Mouse (Mus musculus) embryonic facial prominence, embryonic 13.5 days (tissue): ENCODE data around the gene Cdc42ep2. TPM values are rescaled to one million over a fixed set of nuclear protein-coding genes. Genes with fewer than 3 reads are reported as not detected.
"Not testable (repeated sequence)": the region's sequence is repeated elsewhere in the genome, so short reads cannot be mapped to it uniquely, and the experiment has no call there.

ENCODE experiments used
- ATAC-seq: fragments of 200-750 bp; cut with Nextera tagmentation; 2 replicates; pipeline ENCODE4 v1.8.0; 2017; ENCODE audit warnings: low read depth; ENCODE audit not compliant: insufficient number of reproducible peaks, insufficient read depth, low FRiP score, low TSS enrichment
- H3K27ac ChIP-seq: fragments of 300-500 bp; sonication (generic); 2 replicates; pipeline ENCODE4 v1.5.1; 2015; ENCODE audit warnings: moderate library complexity, mild to moderate bottlenecking, inconsistent platforms
- H3K27me3 ChIP-seq: fragments of 300-500 bp; sonication (generic); 2 replicates; pipeline ENCODE4 v1.6.1; 2015; ENCODE audit warnings: mild to moderate bottlenecking, inconsistent platforms
- H3K36me3 ChIP-seq: fragments of 300-500 bp; sonication (generic); 2 replicates; pipeline ENCODE4 v1.6.1; 2015; ENCODE audit warnings: mild to moderate bottlenecking, inconsistent platforms
- H3K4me1 ChIP-seq: fragments of 300-500 bp; sonication (generic); 2 replicates; pipeline ENCODE4 v1.6.1; 2015; ENCODE audit warnings: inconsistent platforms
- H3K4me2 ChIP-seq: fragments of 300-500 bp; sonication (generic); 2 replicates; pipeline ENCODE4 v1.6.1; 2015; ENCODE audit warnings: moderate library complexity, mild to moderate bottlenecking, inconsistent platforms
- H3K4me3 ChIP-seq: fragments of 300-500 bp; sonication (generic); 2 replicates; pipeline ENCODE4 v1.5.1; 2015; ENCODE audit warnings: mild to moderate bottlenecking, inconsistent platforms
- H3K9ac ChIP-seq: fragments of 300-500 bp; sonication (generic); 2 replicates; pipeline ENCODE4 v1.6.1; 2015; ENCODE audit warnings: mild to moderate bottlenecking, inconsistent platforms
- H3K9me3 ChIP-seq: fragments of 300-500 bp; sonication (generic); 2 replicates; pipeline ENCODE4 v1.6.1; 2016; ENCODE audit warnings: inconsistent platforms
- WGBS: fragments of 180-500 bp; shearing (Covaris S2); methylation state at CpG from one replicate; pipeline ENCODE4 v1.1.7; 2015; ENCODE audit warnings: mixed read lengths; 5-methylcytosine and 5-hydroxymethylcytosine counted together
- polyA plus RNA-seq: library from polyadenylated mRNA; unstranded; fragments of >200 nt; fragmentation: Nextera tagmentation; extraction: Ambion mirVana; gene quantifications from 2 replicates; pipeline ENCODE4 v1.2.1, GENCODE M21; 2015

Gene Cdc42ep2
- polyA plus RNA-seq, 1 experiment from 2014 or later, result 4.7 TPM

- H3K27ac ChIP-seq, H3K4me3 ChIP-seq, H3K36me3 ChIP-seq, H3K9ac ChIP-seq, H3K27me3 ChIP-seq, H3K4me2 ChIP-seq, H3K9me3 ChIP-seq, ATAC-seq: not testable (repeated sequence)
- 73% methylated on average over 5 of the region's 5 CpGs for WGBS
- H3K4me1 ChIP-seq, result peaks cover 17% of the 10 kb centered on the region; the same call in 1 of the 2 replicates
Observed at GRCm38 (mm10) chr19:5882079-5882478, 42.5 kb downstream of the Cdc42ep2 start.

GRCm38 (mm10) chr19:5881155-5881554, 43.5 kb downstream of the Cdc42ep2 start:
- no peaks in the 10 kb centered on the region for H3K27me3 ChIP-seq
- no peaks in the 10 kb centered on the region for H3K36me3 ChIP-seq
- H3K9me3 ChIP-seq, result no peaks in the 10 kb centered on the region
- H3K4me3 ChIP-seq, result no peak overlapping the region
- H3K9ac ChIP-seq, result no peak overlapping the region
- H3K4me2 ChIP-seq, result no peak overlapping the region
- ATAC-seq, result no peak
- H3K27ac ChIP-seq, result no peak overlapping the region
- WGBS, result 87% methylated on average over 6 of the region's 6 CpGs
- peaks cover 17% of the 10 kb centered on the region; the same call in 1 of the 2 replicates for H3K4me1 ChIP-seq

GRCm38 (mm10) chr19:5879735-5880134, 44.9 kb downstream of the Cdc42ep2 start:
- 88% methylated on average over 7 of the region's 7 CpGs for WGBS
- no peak for ATAC-seq

GRCm38 (mm10) chr19:5878916-5879315, 45.7 kb downstream of the Cdc42ep2 start:
- 81% methylated on average over 3 of the region's 3 CpGs for WGBS
- peak overlapping the region; percentile 58; the same call in 1 of the 2 replicates for H3K9ac ChIP-seq
- H3K36me3 ChIP-seq, result no peaks in the 10 kb centered on the region
- H3K4me3 ChIP-seq, result no peak overlapping the region
- no peak for ATAC-seq
- no peaks in the 10 kb centered on the region for H3K27me3 ChIP-seq
- H3K9me3 ChIP-seq, result no peaks in the 10 kb centered on the region
- no peak overlapping the region for H3K27ac ChIP-seq
- H3K4me1 ChIP-seq, result peaks cover 30% of the 10 kb centered on the region
- no peak overlapping the region for H3K4me2 ChIP-seq

More at GRCm38 (mm10) chr19:5879735-5880134, 44.9 kb downstream of the Cdc42ep2 start:
- Histone ChIP-seq H3K36me3 (no peaks in the 10 kb centered on the region), H3K4me2 (no peak overlapping the region), H3K4me3 (no peak overlapping the region), H3K9me3 (no peaks in the 10 kb centered on the region), H3K27ac (no peak overlapping the region), H3K4me1 (peaks cover 23% of the 10 kb centered on the region), H3K9ac (0 out of 2 replicates have a peak overlapping the region, but pooled peaks have one; percentile 7), H3K27me3 (no peaks in the 10 kb centered on the region)

- H3K27ac ChIP-seq, result peak overlapping the region; percentile 74; the same call in 1 of the 2 replicates
- no peak for ATAC-seq
- WGBS, result 72% methylated on average over 7 of the region's 7 CpGs
- H3K9ac ChIP-seq, result peak overlapping the region; percentile 58
- no peaks in the 10 kb centered on the region for H3K9me3 ChIP-seq
- H3K27me3 ChIP-seq, result no peaks in the 10 kb centered on the region
- H3K4me1 ChIP-seq, result peaks cover 36% of the 10 kb centered on the region
- H3K4me2 ChIP-seq, result peak overlapping the region; percentile 32; the same call in 1 of the 2 replicates
- no peaks in the 10 kb centered on the region for H3K36me3 ChIP-seq
- peak overlapping the region; percentile 20; the same call in 1 of the 2 replicates for H3K4me3 ChIP-seq
Observed at GRCm38 (mm10) chr19:5878362-5878722, 46.3 kb downstream of the Cdc42ep2 start.

GRCm38 (mm10) chr19:5877618-5878361, 46.8 kb downstream of the Cdc42ep2 start, which contains the start of gene Slc25a45:
Gene Slc25a45 (plus strand): TSS chr19:5877808.
- H3K36me3 ChIP-seq, result peaks cover 3% of the 10 kb centered on the region
- WGBS, result 37% methylated on average over 15 of the region's 15 CpGs
- H3K27me3 ChIP-seq, result no peaks in the 10 kb centered on the region
- peak within 1 kb of the TSS; percentile 20 for H3K4me3 ChIP-seq
- peak; percentile 35 for ATAC-seq
- peak within 1 kb of the TSS; percentile 58 for H3K9ac ChIP-seq
- H3K27ac ChIP-seq, result peak within 1 kb of the TSS; percentile 74
- no peaks in the 10 kb centered on the region for H3K9me3 ChIP-seq
- H3K4me2 ChIP-seq, result peak within 1 kb of the TSS; percentile 32
- peaks cover 42% of the 10 kb centered on the region for H3K4me1 ChIP-seq

- peak; percentile 78 for ATAC-seq
- Histone ChIP-seq H3K4me1 (peaks cover 62% of the 10 kb centered on the region), H3K36me3 (peaks cover 16% of the 10 kb centered on the region), H3K4me3 (peak within 1 kb of the TSS; percentile 83), H3K9me3 (no peaks in the 10 kb centered on the region), H3K27me3 (no peaks in the 10 kb centered on the region), H3K4me2 (peak within 1 kb of the TSS; percentile 88), H3K27ac (peak within 1 kb of the TSS; percentile 39), H3K9ac (peak within 1 kb of the TSS; percentile 89)
- under 1% methylated on average over 37 of the region's 37 CpGs for WGBS
Observed at GRCm38 (mm10) chr19:5874969-5875480, 49.6 kb downstream of the Cdc42ep2 start, which contains the start of gene Frmd8. Gene Frmd8 (minus strand): TSS chr19:5875274.

GRCm38 (mm10) chr19:5874391-5874968, 50.1 kb downstream of the Cdc42ep2 start:
- WGBS, result 10% methylated on average over 13 of the region's 13 CpGs
- no peaks in the 10 kb centered on the region for H3K27me3 ChIP-seq
- H3K27ac ChIP-seq, result no peak overlapping the region
- ATAC-seq, result no peak
- peak overlapping the region; percentile 89 for H3K9ac ChIP-seq
- H3K9me3 ChIP-seq, result no peaks in the 10 kb centered on the region
- peak overlapping the region; percentile 83 for H3K4me3 ChIP-seq
- peaks cover 62% of the 10 kb centered on the region for H3K4me1 ChIP-seq
- peaks cover 21% of the 10 kb centered on the region for H3K36me3 ChIP-seq
- H3K4me2 ChIP-seq, result peak overlapping the region; percentile 88

GRCm38 (mm10) chr19:5872931-5873556, 51.6 kb downstream of the Cdc42ep2 start:
- peaks cover 55% of the 10 kb centered on the region for H3K4me1 ChIP-seq
- H3K27me3 ChIP-seq, result no peaks in the 10 kb centered on the region
- H3K9me3 ChIP-seq, result no peaks in the 10 kb centered on the region
- no peak overlapping the region for H3K4me3 ChIP-seq
- peaks cover 36% of the 10 kb centered on the region for H3K36me3 ChIP-seq
- peak overlapping the region; percentile 27 for H3K9ac ChIP-seq
- H3K27ac ChIP-seq, result no peak overlapping the region
- H3K4me2 ChIP-seq, result no peak overlapping the region
- ATAC-seq, result no peak
- WGBS, result 86% methylated on average over 19 of the region's 19 CpGs

- WGBS, result 86% methylated on average over 4 of the region's 4 CpGs
- Histone ChIP-seq H3K27me3 (no peaks in the 10 kb centered on the region), H3K4me3 (no peak overlapping the region), H3K27ac (0 out of 2 replicates have a peak overlapping the region, but pooled peaks have one; percentile 22), H3K9ac (peak overlapping the region; percentile 27; the same call in 1 of the 2 replicates), H3K9me3 (no peaks in the 10 kb centered on the region), H3K4me2 (no peak overlapping the region), H3K36me3 (peaks cover 41% of the 10 kb centered on the region), H3K4me1 (peaks cover 50% of the 10 kb centered on the region)
- no peak for ATAC-seq
Observed at GRCm38 (mm10) chr19:5872528-5872927, 52.1 kb downstream of the Cdc42ep2 start.

- peaks cover 49% of the 10 kb centered on the region for H3K36me3 ChIP-seq
- H3K27me3 ChIP-seq, result no peaks in the 10 kb centered on the region
Observed at GRCm38 (mm10) chr19:5871683-5872082, 52.9 kb downstream of the Cdc42ep2 start.

More at GRCm38 (mm10) chr19:5871683-5872082, 52.9 kb downstream of the Cdc42ep2 start:
- Histone ChIP-seq H3K9me3 (no peaks in the 10 kb centered on the region), H3K4me2 (peak overlapping the region; percentile 41), H3K9ac (peak overlapping the region; percentile 60), H3K27ac (peak overlapping the region; percentile 85), H3K4me3 (no peak overlapping the region), H3K4me1 (peaks cover 45% of the 10 kb centered on the region)
- WGBS, result 33% methylated on average over 6 of the region's 6 CpGs
- no peak for ATAC-seq
